Mouse (Mus musculus) hindbrain, postnatal 0 days (tissue): ENCODE measurements around the gene Ccdc124. TPM values are rescaled to one million over a fixed set of nuclear protein-coding genes. Genes with fewer than 3 reads are reported as not detected.
A peak's percentile ranks its signal among the peaks of the same experiment; 100 is the strongest.

Source experiments
- ATAC-seq: fragments of 200-750 bp; cut with Nextera tagmentation; 2 replicates; pipeline ENCODE4 v1.8.0; 2017; ENCODE audit warnings: mild to moderate bottlenecking, moderate TSS enrichment, moderate library complexity
- DNase-seq: peaks from one replicate; pipeline ENCODE4 v3.0.0-alpha.2; 2015; ENCODE audit warnings: low spot score
- H3K27ac ChIP-seq: fragments of 300-500 bp; sonication (generic); 2 replicates; pipeline ENCODE4 v1.5.1; 2014; ENCODE audit warnings: mild to moderate bottlenecking
- H3K27me3 ChIP-seq: fragments of 300-500 bp; sonication (generic); 2 replicates; pipeline ENCODE4 v1.6.1; 2014; ENCODE audit warnings: low read length, mixed read lengths; ENCODE audit not compliant: insufficient read depth
- H3K36me3 ChIP-seq: fragments of 300-500 bp; sonication (generic); 2 replicates; pipeline ENCODE4 v1.6.1; 2014; ENCODE audit warnings: low read length, mixed read lengths; ENCODE audit not compliant: insufficient read depth
- H3K4me1 ChIP-seq: fragments of 300-500 bp; sonication (generic); 2 replicates; pipeline ENCODE4 v1.6.1; 2014; ENCODE audit warnings: antibody characterized with exemption, low read length, mixed read lengths; ENCODE audit not compliant: insufficient read depth
- H3K4me2 ChIP-seq: fragments of 300-500 bp; sonication (generic); 2 replicates; pipeline ENCODE4 v1.6.1; 2014; ENCODE audit warnings: low read depth, mild to moderate bottlenecking, low read length, moderate library complexity, mixed read lengths
- H3K4me3 ChIP-seq: fragments of 300-500 bp; sonication (generic); 2 replicates; pipeline ENCODE4 v1.5.1; 2014; ENCODE audit warnings: low read length
- H3K9ac ChIP-seq: fragments of 300-500 bp; sonication (generic); replicated peaks from 2 replicates; pipeline ENCODE4 v1.6.1; 2014; ENCODE audit warnings: mild to moderate bottlenecking, low read length, moderate library complexity, mixed read lengths
- H3K9me3 ChIP-seq: fragments of 300-500 bp; sonication (generic); 2 replicates; pipeline ENCODE4 v1.6.1; 2016; ENCODE audit warnings: low read length, mixed read lengths
- CTCF ChIP-seq: IDR thresholded peaks from 2 replicates; pipeline ENCODE4 v1.5.1; 2016; ENCODE audit warnings: antibody characterized with exemption, control low read depth, low read depth
- WGBS: fragments of 180-500 bp; shearing (Covaris S2); extraction: QIAGEN DNeasy Blood & Tissue Kit; methylation state at CpG from one replicate; pipeline ENCODE4 v1.1.7; 2014; 5-methylcytosine and 5-hydroxymethylcytosine counted together
- polyA plus RNA-seq: library from polyadenylated mRNA; unstranded; fragments of >200 nt; fragmentation: Nextera tagmentation; extraction: Ambion mirVana; gene quantifications from 2 replicates; pipeline ENCODE4 v1.2.1, GENCODE M21; 2015
- total RNA-seq: library from RNA; depleted of rRNA; stranded (reverse); fragments of >200 nt; gene quantifications from 2 replicates; pipeline ENCODE4 v1.2.3, GENCODE M21; 2014

Gene Ccdc124
- total and polyA plus RNA-seq, 2 experiments from 2014 or later: 45.1 to 145 TPM

DNA sequence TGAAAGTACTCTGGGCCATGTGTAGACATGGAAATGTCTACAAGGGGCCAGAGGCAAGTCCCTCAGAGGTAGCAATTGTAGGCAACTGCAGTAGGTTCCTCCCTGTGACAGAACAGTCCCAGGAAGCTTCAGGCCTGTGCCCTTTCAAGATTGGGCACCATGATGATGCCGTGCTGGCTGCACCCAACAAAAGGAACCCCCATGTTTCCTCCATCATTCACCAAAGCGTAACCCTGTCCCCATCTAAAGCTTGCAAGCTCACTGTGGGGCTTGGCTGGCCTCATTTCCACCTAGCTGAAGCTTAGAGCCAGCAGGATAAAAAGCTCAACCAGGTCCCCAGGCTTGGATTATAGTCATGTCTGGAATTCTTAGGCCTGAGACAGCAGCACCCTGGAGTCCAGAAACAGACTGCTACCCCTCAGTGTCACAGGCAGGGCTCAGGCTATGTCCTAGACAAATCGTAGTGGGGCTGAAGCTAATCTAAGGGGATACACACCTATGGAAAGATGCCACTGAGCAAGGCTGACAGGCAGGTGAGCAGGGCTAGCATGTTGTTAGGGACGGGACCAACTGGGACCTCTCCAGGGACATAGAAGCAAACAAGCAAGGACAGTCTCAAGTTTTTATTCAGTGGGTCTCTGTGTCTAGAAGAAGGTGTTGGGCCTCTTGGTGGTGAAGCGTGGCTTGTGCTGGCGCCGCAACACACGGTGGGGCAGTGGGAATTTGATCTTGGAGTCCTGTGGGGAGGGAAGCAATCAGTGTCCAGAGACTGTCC, 21.2 kb upstream of the Ccdc124 start:
- TF ChIP-seq CTCF: no peak
- ATAC-seq (no peak), DNase-seq (no peak)
- H3K27ac ChIP-seq: no peak overlapping the region
- 77% methylated on average over 8 of the region's 8 CpGs for WGBS
- H3K4me1 ChIP-seq: peaks cover 5% of the 10 kb centered on the region; the same call in 1 of the 2 replicates
- no peak overlapping the region for H3K4me2 ChIP-seq
- no peaks in the 10 kb centered on the region for H3K9me3 ChIP-seq
- H3K36me3 ChIP-seq: peaks cover 18% of the 10 kb centered on the region
- peaks cover 24% of the 10 kb centered on the region for H3K27me3 ChIP-seq
- no peak overlapping the region for H3K4me3 ChIP-seq
- no peak overlapping the region for H3K9ac ChIP-seq

- no peak overlapping the region for H3K27ac ChIP-seq
- DNase-seq: no peak
- peaks cover 5% of the 10 kb centered on the region; the same call in 1 of the 2 replicates for H3K4me1 ChIP-seq
- no peak for TF ChIP-seq CTCF
- H3K4me3 ChIP-seq: no peak overlapping the region
- peaks cover 24% of the 10 kb centered on the region for H3K27me3 ChIP-seq
- H3K9ac ChIP-seq: no peak overlapping the region
- WGBS: 70% methylated on average over 2 of the region's 2 CpGs
- H3K9me3 ChIP-seq: no peaks in the 10 kb centered on the region
- H3K4me2 ChIP-seq: no peak overlapping the region
- H3K36me3 ChIP-seq: peaks cover 18% of the 10 kb centered on the region
- ATAC-seq: no peak
Measured at GRCm38 (mm10) chr8:70894385-70894720, 20.6 kb upstream of the Ccdc124 start.

- DNase-seq (peak; percentile 88), ATAC-seq (0 out of 2 replicates have a peak, but pooled peaks have one; percentile 16)
- TF ChIP-seq CTCF: peak; percentile 80
- 32% methylated on average over 12 of the region's 12 CpGs for WGBS
- Histone ChIP-seq H3K9ac (no peak overlapping the region), H3K36me3 (peaks cover 18% of the 10 kb centered on the region), H3K27me3 (peaks cover 24% of the 10 kb centered on the region), H3K9me3 (no peaks in the 10 kb centered on the region), H3K4me3 (no peak overlapping the region), H3K4me1 (peaks cover 5% of the 10 kb centered on the region; the same call in 1 of the 2 replicates), H3K27ac (no peak overlapping the region), H3K4me2 (no peak overlapping the region)
Measured at GRCm38 (mm10) chr8:70893656-70894384, 20.1 kb upstream of the Ccdc124 start.

GRCm38 (mm10) chr8:70892896-70893655, 19.3 kb upstream of the Ccdc124 start:
- WGBS: 40% methylated on average over 20 of the region's 20 CpGs
- H3K4me3 ChIP-seq: 0 out of 2 replicates have a peak overlapping the region, but pooled peaks have one; percentile 16
- no peak for TF ChIP-seq CTCF
- DNase-seq (no peak), ATAC-seq (no peak)
- peaks cover 18% of the 10 kb centered on the region for H3K36me3 ChIP-seq
- H3K27me3 ChIP-seq: peaks cover 24% of the 10 kb centered on the region
- peak overlapping the region; percentile 44; the same call in 1 of the 2 replicates for H3K4me2 ChIP-seq
- H3K9me3 ChIP-seq: no peaks in the 10 kb centered on the region
- H3K4me1 ChIP-seq: peaks cover 5% of the 10 kb centered on the region; the same call in 1 of the 2 replicates
- no peak overlapping the region for H3K27ac ChIP-seq
- H3K9ac ChIP-seq: no peak overlapping the region

GRCm38 (mm10) chr8:70892022-70892895, 18.5 kb upstream of the Ccdc124 start, which contains the start of gene Slc5a5:
TSS of gene Slc5a5 (minus strand) at chr8:70892757.
- Histone ChIP-seq H3K27ac (no peak within 1 kb of the TSS), H3K4me2 (peak within 1 kb of the TSS; percentile 44), H3K36me3 (peaks cover 18% of the 10 kb centered on the region), H3K4me3 (peak within 1 kb of the TSS; percentile 16; the same call in 1 of the 2 replicates), H3K4me1 (peaks cover 5% of the 10 kb centered on the region; the same call in 1 of the 2 replicates), H3K9ac (no peak within 1 kb of the TSS), H3K27me3 (peaks cover 24% of the 10 kb centered on the region), H3K9me3 (no peaks in the 10 kb centered on the region)
- ATAC-seq: no peak
- TF ChIP-seq CTCF: no peak
- 7% methylated on average over 80 of the region's 80 CpGs for WGBS
- DNase-seq: no peak
